Mouse (Mus musculus) cerebellum, adult 2 months (tissue): ENCODE results near the gene Elp4.

Experiments
- CTCF ChIP-seq: fragments of 200-500 bp; IDR thresholded peaks from 2 replicates; pipeline ENCODE4 v1.5.1; 2011; ENCODE audit warnings: low read depth, mild to moderate bottlenecking, control low read depth, low read length, moderate library complexity, borderline replicate concordance; ENCODE audit not compliant: insufficient read depth
- POLR2A ChIP-seq: fragments of 200-500 bp; IDR thresholded peaks from 2 replicates; pipeline ENCODE4 v1.6.1; 2011; ENCODE audit warnings: low read length, control low read depth, borderline replicate concordance; ENCODE audit not compliant: insufficient read depth

DNA sequence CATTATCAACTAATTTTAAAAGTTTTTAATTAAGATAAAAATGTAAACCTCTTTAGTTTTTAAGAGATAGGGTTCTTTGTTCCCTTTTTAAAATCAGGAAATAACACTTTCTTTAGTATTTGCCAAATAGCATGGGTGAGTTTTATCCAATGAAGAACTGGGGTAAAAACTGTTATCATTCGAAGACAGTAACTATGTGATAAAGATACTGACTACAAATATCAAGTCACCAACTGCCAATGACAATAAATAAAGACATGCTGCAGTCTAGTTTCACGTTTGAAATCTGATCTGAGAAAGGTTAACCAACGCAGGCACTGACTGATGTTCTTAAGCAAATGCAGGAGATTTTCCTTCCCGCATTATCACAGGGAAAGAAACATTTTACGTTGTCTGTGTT is 100.9 kb downstream of the Elp4 start:
- TF ChIP-seq CTCF (no peak), POLR2A (no peak)
